Mouse (Mus musculus) lung, embryonic 15.5 days (tissue): ENCODE results near the gene Slc35f2. TPM values are rescaled to one million over a fixed set of nuclear protein-coding genes. Genes with fewer than 3 reads are reported as not detected.

Experiments
- polyA plus RNA-seq: library from polyadenylated mRNA; unstranded; fragments of >200 nt; fragmentation: Nextera tagmentation; extraction: Ambion mirVana; gene quantifications from 2 replicates; pipeline ENCODE4 v1.2.1, GENCODE M21; 2015

The Slc35f2 gene
- polyA plus RNA-seq, 1 experiment from 2014 or later = 6.0 TPM

Other genes with a start within 250 kb of the Slc35f2 start
- 11.7 and 12.9 TPM in 2 replicates for gene Atm, start 234.8 kb upstream of the Slc35f2 start, polyA plus RNA-seq
- gene Npat, start 234.5 kb upstream of the Slc35f2 start, polyA plus RNA-seq = 17.0 and 18.2 TPM in 2 replicates
- gene Acat1, start 161.2 kb upstream of the Slc35f2 start, polyA plus RNA-seq = 110 and 117 TPM in 2 replicates
- gene Cul5, start 101.5 kb upstream of the Slc35f2 start, polyA plus RNA-seq = 32.0 and 35.3 TPM in 2 replicates
- 0.26 and 0.44 TPM in 2 replicates for gene Rab39, start 65.3 kb upstream of the Slc35f2 start, polyA plus RNA-seq
- gene Sln, start 78.6 kb downstream of the Slc35f2 start, polyA plus RNA-seq = 10.8 and 22.5 TPM in 2 replicates
- 0.23 and 0.26 TPM in 2 replicates for gene Elmod1, start 203.8 kb downstream of the Slc35f2 start, polyA plus RNA-seq